Mouse (Mus musculus): ENCODE measurements at regions not wholly inside any gene's neighbourhood (a gene's known extent, or its start where the extent isn't known, plus 50 kb on each side); places are given as distances from the start of the nearest gene placed in this dataset.

DNA sequence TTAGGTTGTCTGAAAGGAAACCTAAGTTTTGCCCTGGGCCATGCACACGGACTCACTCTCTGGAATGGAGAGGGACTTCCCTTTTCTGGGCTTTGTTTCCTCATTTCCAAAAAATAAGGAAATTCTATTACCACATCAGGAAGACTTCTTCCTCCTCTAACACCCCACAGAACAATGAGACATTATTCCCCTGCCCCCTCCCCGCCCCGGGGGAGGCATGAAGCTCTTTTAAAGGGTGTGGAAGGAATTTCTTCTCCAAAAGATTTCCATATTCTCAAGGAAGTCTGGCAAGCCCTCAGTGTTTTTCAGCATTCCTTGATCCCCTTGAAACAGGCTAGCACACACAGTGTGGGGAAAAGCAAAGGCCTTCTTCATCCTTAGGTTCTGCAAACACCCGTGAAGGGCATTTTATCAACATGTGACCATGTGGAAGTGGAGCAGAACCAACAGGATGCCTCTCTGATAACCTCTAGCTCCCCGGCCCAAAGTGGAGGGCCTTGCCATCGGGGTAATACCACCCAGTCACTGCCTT, 179.5 kb upstream of the Klf7 start:
- TF ChIP-seq FLI1 (IDR thresholded peaks at IDR 0.05; ENCODE audit: low read length) (no peak), GATA1 (IDR thresholded peaks at IDR 0.05; ENCODE audit: borderline replicate concordance, low read length) (no peak)

DNA sequence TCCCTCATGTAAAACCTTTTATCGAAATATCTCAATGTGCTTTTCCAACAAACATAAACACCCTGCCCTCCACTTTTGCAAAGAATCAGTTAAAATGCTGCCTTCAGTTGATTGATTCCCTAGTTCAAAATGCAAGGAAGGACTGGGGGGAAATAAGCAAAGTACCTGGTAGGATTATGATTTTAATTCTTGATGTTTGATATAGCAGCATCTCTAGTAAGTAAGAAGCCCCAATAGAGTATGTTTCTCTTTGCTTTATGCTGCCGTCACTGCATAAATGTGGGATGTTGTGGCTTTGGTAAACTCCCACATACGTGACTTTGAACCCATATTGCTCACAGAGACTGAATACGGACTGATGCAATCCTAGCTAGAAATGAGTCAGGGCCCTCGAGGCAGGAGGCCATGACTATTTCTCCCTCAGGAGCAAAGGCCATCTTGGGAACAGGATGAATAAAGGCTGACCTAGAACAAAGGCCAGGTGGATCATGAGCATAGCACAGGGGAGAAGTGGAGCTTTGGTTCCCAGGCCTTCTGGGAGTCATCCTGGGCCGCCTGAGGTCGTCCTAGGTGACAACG, 179.0 kb upstream of the Klf7 start:
- no peaks in the 10 kb centered on the region for H3K36me3 ChIP-seq (replicated peaks; ENCODE audit: low read length)
- H3K4me1 ChIP-seq = peaks cover 40% of the 10 kb centered on the region
- no peak for TF ChIP-seq GATA1 (IDR thresholded peaks at IDR 0.05; ENCODE audit: borderline replicate concordance, low read length)
- no peak for TF ChIP-seq FLI1 (IDR thresholded peaks at IDR 0.05; ENCODE audit: low read length)
- peak overlapping the region; percentile 16 for H3K4me3 ChIP-seq (replicated peaks)
- H3K27me3 ChIP-seq (replicated peaks) = no peaks in the 10 kb centered on the region
- no peaks in the 10 kb centered on the region for H3K9me3 ChIP-seq

More for the DNA sequence above, 179.5 kb upstream of the Klf7 start:
- no peaks in the 10 kb centered on the region for H3K36me3 ChIP-seq (replicated peaks; ENCODE audit: low read length)
- H3K4me1 ChIP-seq = peaks cover 43% of the 10 kb centered on the region
- peak overlapping the region; percentile 16 for H3K4me3 ChIP-seq (replicated peaks)
- H3K27me3 ChIP-seq (replicated peaks) = no peaks in the 10 kb centered on the region
- H3K9me3 ChIP-seq = no peaks in the 10 kb centered on the region

DNA sequence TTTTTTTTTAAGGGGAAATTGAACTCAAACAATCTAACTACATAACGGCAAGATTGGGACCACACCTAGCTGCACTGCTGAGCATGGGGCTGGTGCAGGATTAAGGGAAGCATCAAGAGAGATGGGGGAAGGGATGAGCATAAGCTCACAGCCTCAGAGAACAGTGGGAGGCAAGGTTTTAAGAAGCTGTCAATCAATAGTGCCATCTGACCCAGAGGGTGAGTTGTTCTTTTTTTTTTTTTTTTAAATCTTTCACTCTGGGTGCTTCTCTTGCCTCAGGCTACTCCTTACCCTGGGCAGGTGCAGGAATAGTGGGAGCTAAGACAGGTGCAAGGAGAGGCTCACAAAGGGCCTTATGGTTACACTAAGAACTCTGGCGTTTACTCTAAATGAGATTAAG, 176.9 kb upstream of the Klf7 start:
- no peak overlapping the region for H3K4me3 ChIP-seq (replicated peaks)
- TF ChIP-seq FLI1 (IDR thresholded peaks at IDR 0.05; ENCODE audit: low read length) (no peak), GATA1 (IDR thresholded peaks at IDR 0.05; ENCODE audit: borderline replicate concordance, low read length) (no peak)
- H3K9me3 ChIP-seq = no peaks in the 10 kb centered on the region
- peaks cover 32% of the 10 kb centered on the region for H3K4me1 ChIP-seq
- H3K27me3 ChIP-seq (replicated peaks) = no peaks in the 10 kb centered on the region
- no peaks in the 10 kb centered on the region for H3K36me3 ChIP-seq (replicated peaks; ENCODE audit: low read length)

DNA sequence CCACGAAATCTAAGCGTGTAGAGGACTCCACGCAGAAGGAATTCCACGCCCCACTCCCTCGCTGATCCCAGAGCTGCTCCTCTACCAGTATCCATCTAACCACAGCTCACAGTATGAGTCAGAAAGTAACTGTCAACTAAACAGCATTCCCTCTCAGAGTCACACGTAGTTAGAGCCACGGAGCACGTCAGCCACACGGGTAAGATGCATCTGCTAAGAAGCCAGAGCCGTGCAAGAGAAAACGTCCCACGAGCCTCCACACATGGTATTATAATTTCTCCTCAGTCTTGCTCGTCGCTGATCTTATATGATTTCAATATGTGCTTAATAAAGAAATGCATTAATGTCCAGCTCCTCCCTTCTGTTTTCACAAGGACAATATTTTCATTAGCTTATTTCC, 176.1 kb upstream of the Klf7 start:
- Histone ChIP-seq H3K36me3 (replicated peaks; ENCODE audit: low read length) (no peaks in the 10 kb centered on the region), H3K9me3 (no peaks in the 10 kb centered on the region), H3K27me3 (replicated peaks) (no peaks in the 10 kb centered on the region), H3K4me1 (peaks cover 30% of the 10 kb centered on the region), H3K4me3 (replicated peaks) (no peak overlapping the region)
- TF ChIP-seq FLI1 (IDR thresholded peaks at IDR 0.05; ENCODE audit: low read length) (no peak), GATA1 (IDR thresholded peaks at IDR 0.05; ENCODE audit: borderline replicate concordance, low read length) (no peak)

DNA sequence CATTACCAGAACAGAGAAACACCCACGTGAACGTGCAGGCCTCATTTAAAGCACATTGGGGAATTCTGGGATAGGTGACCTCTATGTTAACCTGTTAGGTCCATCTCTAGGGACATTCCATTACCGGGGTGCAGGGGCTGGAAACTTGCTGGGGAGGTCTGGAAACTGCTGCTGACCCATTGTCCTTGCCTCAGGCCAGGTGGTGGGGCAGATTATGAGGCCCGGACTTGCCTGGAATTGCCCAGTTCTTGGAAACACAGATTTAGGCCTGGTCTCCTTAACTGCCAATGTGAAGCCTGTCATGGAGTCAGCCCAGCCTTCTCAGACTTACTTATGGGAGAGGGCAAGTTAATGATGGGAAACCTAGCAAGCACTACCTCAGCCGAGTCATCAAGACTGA, 175.3 kb upstream of the Klf7 start:
- no peaks in the 10 kb centered on the region for H3K9me3 ChIP-seq
- no peak for TF ChIP-seq GATA1 (IDR thresholded peaks at IDR 0.05; ENCODE audit: borderline replicate concordance, low read length)
- no peak for TF ChIP-seq FLI1 (IDR thresholded peaks at IDR 0.05; ENCODE audit: low read length)
- no peaks in the 10 kb centered on the region for H3K36me3 ChIP-seq (replicated peaks; ENCODE audit: low read length)
- no peaks in the 10 kb centered on the region for H3K27me3 ChIP-seq (replicated peaks)
- no peak overlapping the region for H3K4me3 ChIP-seq (replicated peaks)
- H3K4me1 ChIP-seq = peaks cover 26% of the 10 kb centered on the region

DNA sequence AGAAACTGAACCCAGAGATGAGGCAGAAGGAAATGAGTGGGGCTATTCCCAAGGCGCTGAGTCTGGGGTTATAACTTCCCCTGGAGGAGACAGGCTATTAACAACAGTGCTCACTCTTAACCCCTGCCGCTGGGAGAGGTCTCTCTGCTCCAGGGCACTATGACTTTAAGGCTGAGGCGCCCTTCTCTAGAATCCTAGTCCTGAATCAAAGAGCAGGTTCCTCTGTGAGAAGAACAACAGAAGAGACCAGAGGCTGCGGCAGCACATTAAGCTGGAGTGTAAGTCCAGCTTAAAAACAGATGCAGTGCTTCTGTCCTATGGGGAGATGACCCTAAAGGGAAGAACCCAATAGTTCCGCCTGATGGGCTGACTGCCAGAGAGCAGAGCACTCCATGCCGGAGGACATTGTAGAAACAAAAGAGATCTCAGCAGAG, 173.4 kb upstream of the Klf7 start:
- TF ChIP-seq FLI1 (IDR thresholded peaks at IDR 0.05; ENCODE audit: low read length) (no peak), GATA1 (IDR thresholded peaks at IDR 0.05; ENCODE audit: borderline replicate concordance, low read length) (no peak)
- Histone ChIP-seq H3K4me1 (peaks cover 14% of the 10 kb centered on the region), H3K27me3 (replicated peaks) (no peaks in the 10 kb centered on the region), H3K4me3 (replicated peaks) (no peak overlapping the region), H3K36me3 (replicated peaks; ENCODE audit: low read length) (no peaks in the 10 kb centered on the region), H3K9me3 (no peaks in the 10 kb centered on the region)

DNA sequence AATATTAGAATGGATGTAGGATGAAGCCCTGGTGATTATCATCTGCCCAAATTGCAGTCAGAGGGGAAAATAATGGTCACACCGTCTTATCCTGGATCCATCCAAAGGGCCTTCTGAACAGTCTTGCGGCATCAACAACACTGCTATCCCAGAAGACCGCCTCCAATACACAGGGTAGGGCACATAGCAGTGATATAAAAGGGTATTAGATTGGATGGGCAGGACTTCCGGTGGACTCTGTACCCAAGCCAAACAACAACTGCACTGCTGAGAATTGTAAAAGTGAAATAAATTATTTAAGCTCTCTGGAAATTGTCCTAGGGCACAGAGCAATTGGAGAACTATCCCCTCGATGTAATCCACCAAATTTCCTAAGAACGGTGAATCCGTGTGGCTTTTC, 173.0 kb upstream of the Klf7 start:
- Histone ChIP-seq H3K9me3 (no peaks in the 10 kb centered on the region), H3K4me3 (replicated peaks) (no peak overlapping the region), H3K4me1 (peaks cover 14% of the 10 kb centered on the region)

DNA sequence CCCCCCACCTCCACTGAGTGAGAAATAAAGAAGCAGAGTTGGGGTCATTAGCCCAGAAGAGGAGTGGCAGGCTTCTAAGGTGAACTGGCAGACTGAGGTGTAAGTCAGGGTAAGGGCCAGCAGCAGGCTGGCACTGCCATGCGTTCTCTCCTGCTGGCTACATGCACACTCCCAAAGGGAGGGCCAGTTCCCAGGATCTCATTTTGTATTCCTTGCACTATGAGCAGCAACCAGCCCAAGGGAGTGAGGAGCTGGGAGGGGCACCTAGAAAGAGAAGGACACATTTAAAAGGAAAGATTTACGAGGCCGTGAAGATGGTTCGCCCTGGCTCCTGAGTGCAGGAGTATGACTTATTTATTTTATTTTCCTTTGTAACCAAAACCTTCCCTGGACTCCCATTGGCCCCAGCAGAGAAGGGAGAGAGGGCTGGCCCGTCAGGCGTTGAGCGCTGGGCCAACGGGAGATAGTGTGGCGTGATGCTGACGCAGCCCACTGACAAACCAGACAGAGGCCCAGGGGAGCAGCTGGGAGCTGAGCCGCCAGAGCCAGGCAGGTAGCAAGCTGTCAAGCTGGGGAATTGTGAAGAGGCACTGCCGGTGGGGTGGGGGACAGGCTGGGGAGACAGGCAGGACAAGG, 166.8 kb upstream of the Klf7 start:
- H3K9me3 ChIP-seq = no peaks in the 10 kb centered on the region
- peaks cover 5% of the 10 kb centered on the region for H3K27me3 ChIP-seq (replicated peaks)
- TF ChIP-seq FLI1 (IDR thresholded peaks at IDR 0.05; ENCODE audit: low read length) (no peak), GATA1 (IDR thresholded peaks at IDR 0.05; ENCODE audit: borderline replicate concordance, low read length) (no peak)
- no peaks in the 10 kb centered on the region for H3K36me3 ChIP-seq (replicated peaks; ENCODE audit: low read length)
- peaks cover 5% of the 10 kb centered on the region; the same call in 1 of the 2 replicates for H3K4me1 ChIP-seq
- H3K4me3 ChIP-seq (replicated peaks) = no peak overlapping the region

More for the DNA sequence above, 173.0 kb upstream of the Klf7 start:
- no peak for TF ChIP-seq FLI1 (IDR thresholded peaks at IDR 0.05; ENCODE audit: low read length)
- TF ChIP-seq GATA1 (IDR thresholded peaks at IDR 0.05; ENCODE audit: borderline replicate concordance, low read length) = no peak
- no peaks in the 10 kb centered on the region for H3K36me3 ChIP-seq (replicated peaks; ENCODE audit: low read length)
- no peaks in the 10 kb centered on the region for H3K27me3 ChIP-seq (replicated peaks)

DNA sequence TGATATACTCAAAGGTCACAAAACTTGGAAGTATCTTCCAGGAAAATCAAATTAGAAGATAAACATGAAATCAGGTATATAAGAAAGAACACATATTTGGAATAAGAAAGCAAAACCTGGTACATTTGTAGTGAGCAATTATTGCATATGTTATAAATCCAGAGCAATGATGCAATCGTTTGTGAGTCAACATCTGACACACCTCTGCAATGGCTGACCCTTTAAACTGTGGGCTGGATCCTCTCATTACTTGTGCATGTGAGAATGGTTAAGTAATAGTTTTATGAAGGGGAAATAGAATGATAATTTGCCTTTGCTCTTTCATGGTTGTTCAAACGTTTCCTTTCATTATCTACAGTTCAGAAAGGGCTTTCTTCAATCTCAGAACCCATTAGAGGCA, 165.0 kb upstream of the Klf7 start:
- no peaks in the 10 kb centered on the region for H3K9me3 ChIP-seq
- H3K4me3 ChIP-seq (replicated peaks) = no peak overlapping the region
- H3K4me1 ChIP-seq = peaks cover 5% of the 10 kb centered on the region; the same call in 1 of the 2 replicates
- TF ChIP-seq FLI1 (IDR thresholded peaks at IDR 0.05; ENCODE audit: low read length) (no peak), GATA1 (IDR thresholded peaks at IDR 0.05; ENCODE audit: borderline replicate concordance, low read length) (no peak)
- H3K36me3 ChIP-seq (replicated peaks; ENCODE audit: low read length) = no peaks in the 10 kb centered on the region
- H3K27me3 ChIP-seq (replicated peaks) = peaks cover 5% of the 10 kb centered on the region

DNA sequence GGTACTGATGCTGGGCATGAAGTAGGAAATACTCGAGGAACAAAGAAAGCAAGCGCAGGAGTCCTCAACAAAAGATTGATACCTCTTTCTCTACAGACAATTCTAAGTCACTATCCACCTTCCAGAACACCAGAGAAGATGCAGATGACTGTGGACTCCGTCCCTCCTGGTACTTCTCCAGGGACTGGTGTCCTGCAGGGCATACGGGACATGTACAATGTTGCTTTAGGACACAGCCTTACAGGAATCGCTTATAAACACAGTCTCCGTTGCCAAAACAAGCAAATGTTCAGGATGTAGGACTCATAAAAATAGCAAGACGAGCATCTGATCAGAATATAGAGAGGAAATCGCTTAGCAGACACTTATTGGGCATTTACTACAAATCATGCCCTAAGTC, 162.6 kb upstream of the Klf7 start:
- Histone ChIP-seq H3K4me1 (peaks cover 5% of the 10 kb centered on the region; the same call in 1 of the 2 replicates), H3K27me3 (replicated peaks) (peaks cover 5% of the 10 kb centered on the region), H3K36me3 (replicated peaks; ENCODE audit: low read length) (no peaks in the 10 kb centered on the region), H3K9me3 (no peaks in the 10 kb centered on the region), H3K4me3 (replicated peaks) (no peak overlapping the region)
- TF ChIP-seq GATA1 (IDR thresholded peaks at IDR 0.05; ENCODE audit: borderline replicate concordance, low read length) = no peak
- TF ChIP-seq FLI1 (IDR thresholded peaks at IDR 0.05; ENCODE audit: low read length) = no peak
